Mouse (Mus musculus): ENCODE measurements at regions not wholly inside any gene's neighbourhood (a gene's known extent, or its start where the extent isn't known, plus 50 kb on each side); places are given as distances from the start of the nearest gene placed in this dataset.

- DNase-seq: no peak
Measured at GRCm38 (mm10) chr6:117279786-117280411, 111.6 kb downstream of the Cxcl12 start.

- DNase-seq: no peak
Measured at GRCm38 (mm10) chr6:117280911-117281310, 112.6 kb downstream of the Cxcl12 start.

- no peak for DNase-seq
Measured at GRCm38 (mm10) chr6:117283616-117284015, 115.3 kb downstream of the Cxcl12 start.

GRCm38 (mm10) chr6:117284376-117285106, 116.2 kb downstream of the Cxcl12 start:
- DNase-seq: no peak

- no peak for DNase-seq
Measured at GRCm38 (mm10) chr6:117287396-117287795, 119.1 kb downstream of the Cxcl12 start.

GRCm38 (mm10) chr6:117293780-117294465, 125.6 kb downstream of the Cxcl12 start:
- no peak for DNase-seq

GRCm38 (mm10) chr6:117297918-117298317, 129.6 kb downstream of the Cxcl12 start:
- DNase-seq: no peak

- DNase-seq: no peak
Measured at GRCm38 (mm10) chr6:117299503-117300288, 131.4 kb downstream of the Cxcl12 start.

GRCm38 (mm10) chr6:117303361-117303760, 135.0 kb downstream of the Cxcl12 start:
- no peak for DNase-seq

- no peak for DNase-seq
Measured at GRCm38 (mm10) chr6:117305736-117306250, 137.5 kb downstream of the Cxcl12 start.

- DNase-seq: no peak
Measured at GRCm38 (mm10) chr6:117308636-117309035, 140.3 kb downstream of the Cxcl12 start.

- no peak for DNase-seq
Measured at GRCm38 (mm10) chr6:117312891-117313781, 144.8 kb downstream of the Cxcl12 start.

- no peak for DNase-seq
Measured at GRCm38 (mm10) chr6:117313944-117314566, 145.7 kb downstream of the Cxcl12 start.

- no peak for DNase-seq
Measured at GRCm38 (mm10) chr6:117323301-117323700, 155.0 kb downstream of the Cxcl12 start.

- no peak for DNase-seq
Measured at GRCm38 (mm10) chr6:117323850-117324249, 155.5 kb downstream of the Cxcl12 start.

GRCm38 (mm10) chr6:117326835-117327775, 158.8 kb downstream of the Cxcl12 start:
- no peak for DNase-seq

- DNase-seq: no peak
Measured at GRCm38 (mm10) chr6:117329164-117329939, 161.0 kb downstream of the Cxcl12 start.

GRCm38 (mm10) chr6:117330198-117330597, 161.9 kb downstream of the Cxcl12 start:
- DNase-seq: no peak

- no peak for DNase-seq
Measured at GRCm38 (mm10) chr6:117330726-117331360, 162.5 kb downstream of the Cxcl12 start.
